36 mouse cellular contexts compared by ENCODE assay signal in the genomic region with DNA sequence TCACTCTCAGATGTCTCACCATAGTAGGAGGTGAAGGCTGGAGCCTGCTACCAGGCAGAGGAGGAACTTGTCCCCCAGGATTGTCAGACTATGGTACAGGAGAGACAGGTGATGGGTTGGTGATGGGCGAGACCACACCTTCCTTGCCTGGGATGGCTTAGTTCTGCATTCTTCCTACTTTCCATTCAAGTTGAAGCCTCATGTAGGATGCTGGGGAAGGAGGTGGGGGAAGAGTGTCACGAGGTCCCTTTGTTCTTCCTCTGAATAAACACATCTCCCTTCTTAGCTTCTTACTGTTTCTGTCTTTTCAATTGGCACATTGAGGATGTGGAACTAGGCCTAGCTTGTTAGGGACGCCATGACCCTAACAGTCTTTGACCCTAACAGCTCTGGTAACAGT. TPM values are rescaled to one million over a fixed set of nuclear protein-coding genes. Genes with fewer than 3 reads are reported as not detected.
"Had no signal": no experiment of that assay in that cellular context is flagged by ENCODE, and none has a peak within 500 bp of the region (broad histone marks: within the 10 kb centered on the region; RNA-seq: fewer than 3 reads in every experiment).

No protein-coding gene starts in this region.

- H3K4me3 ChIP-seq: heart, embryonic 10.5 days; heart, embryonic 12.5 days; heart, embryonic 13.5 days; heart, embryonic 15.5 days; hindbrain, embryonic 10.5 days; hindbrain, embryonic 12.5 days; hindbrain, embryonic 13.5 days; hindbrain, embryonic 15.5 days; intestine, embryonic 15.5 days; kidney, embryonic 15.5 days; left cerebral cortex, adult 2 months had no signal

- H3K9ac ChIP-seq: heart, embryonic 12.5 days; heart, embryonic 13.5 days; heart, embryonic 15.5 days; hindbrain, embryonic 12.5 days; hindbrain, embryonic 13.5 days; hindbrain, embryonic 14.5 days; hindbrain, embryonic 15.5 days; intestine, embryonic 15.5 days; kidney, embryonic 15.5 days had no signal

- H3K4me2 ChIP-seq: heart, embryonic 11.5 days; heart, embryonic 12.5 days; heart, embryonic 13.5 days; heart, embryonic 15.5 days; hindbrain, embryonic 12.5 days; hindbrain, embryonic 13.5 days; hindbrain, embryonic 14.5 days; hindbrain, embryonic 15.5 days; intestine, embryonic 15.5 days; kidney, embryonic 15.5 days had no signal

- ATAC-seq: hindbrain, embryonic 16.5 days; hindbrain, postnatal 0 days; inflammation-experienced regulatory T-cells, adult 6 months; intestine, embryonic 15.5 days; intestine, embryonic 16.5 days; intestine, postnatal 0 days had no signal

- H3K27ac ChIP-seq: heart, embryonic 10.5 days; heart, embryonic 13.5 days; heart, embryonic 15.5 days; hindbrain, embryonic 10.5 days; hindbrain, embryonic 15.5 days; hindbrain, postnatal 0 days; intestine, embryonic 15.5 days; kidney, embryonic 15.5 days; kidney, postnatal 0 days; left cerebral cortex, adult 2 months had no signal

- H3K9me3 ChIP-seq: heart, embryonic 10.5 days; heart, embryonic 12.5 days; heart, embryonic 15.5 days; hindbrain, embryonic 10.5 days; hindbrain, embryonic 12.5 days; hindbrain, embryonic 13.5 days; hindbrain, embryonic 15.5 days; intestine, embryonic 15.5 days; kidney, embryonic 15.5 days had no signal

- DNase-seq: heart, postnatal 10 days; heart, postnatal 14 days; heart, postnatal 36 days; heart, postnatal 4 days; kidney, adult 11 months; kidney, adult 18-20 months; kidney, adult 2 months; kidney, adult 8-10 months; kidney, adult 9 months; kidney, postnatal 10 days; kidney, postnatal 14 days; kidney, postnatal 25 days; kidney, postnatal 36 days; kidney, postnatal 4 days; layer of hippocampus, adult 9-11 months; layer of hippocampus, postnatal 36 days had no signal

- H3K4me1 ChIP-seq: heart, embryonic 10.5 days; heart, embryonic 13.5 days; heart, embryonic 15.5 days; intestine, embryonic 15.5 days had no signal

- H3K27me3 ChIP-seq: heart, embryonic 12.5 days; heart, embryonic 13.5 days; heart, embryonic 15.5 days; hindbrain, embryonic 12.5 days; hindbrain, embryonic 13.5 days; hindbrain, embryonic 15.5 days; intestine, embryonic 15.5 days; kidney, embryonic 15.5 days had no signal

- H3K36me3 ChIP-seq: heart, embryonic 10.5 days; heart, embryonic 12.5 days; heart, embryonic 13.5 days; heart, embryonic 15.5 days; hindbrain, embryonic 10.5 days; hindbrain, embryonic 12.5 days; hindbrain, embryonic 13.5 days; hindbrain, embryonic 15.5 days; intestine, embryonic 15.5 days; kidney, embryonic 15.5 days had no signal

RNA-seq across cellular contexts. Expression of gene Fam81a, which starts 33.9 kb away (rescaled TPM):
- total RNA-seq: hematopoietic stem cell, adult 5-6 weeks had no signal
